Mouse (Mus musculus) cerebellum, postnatal 10 days (tissue): Measurements from ENCODE around the gene Fbrs.
"Not testable (repeated sequence)": the region's sequence is repeated elsewhere in the genome, so short reads cannot be mapped to it uniquely, and the experiment has no call there.

ENCODE experiments used
- DNase-seq, 2 experiments: peaks; one replicate each; pipeline ENCODE4 v3.0.0; 2021; ENCODE audit warnings: mixed read lengths in 2 of 2

The Fbrs gene

DNA sequence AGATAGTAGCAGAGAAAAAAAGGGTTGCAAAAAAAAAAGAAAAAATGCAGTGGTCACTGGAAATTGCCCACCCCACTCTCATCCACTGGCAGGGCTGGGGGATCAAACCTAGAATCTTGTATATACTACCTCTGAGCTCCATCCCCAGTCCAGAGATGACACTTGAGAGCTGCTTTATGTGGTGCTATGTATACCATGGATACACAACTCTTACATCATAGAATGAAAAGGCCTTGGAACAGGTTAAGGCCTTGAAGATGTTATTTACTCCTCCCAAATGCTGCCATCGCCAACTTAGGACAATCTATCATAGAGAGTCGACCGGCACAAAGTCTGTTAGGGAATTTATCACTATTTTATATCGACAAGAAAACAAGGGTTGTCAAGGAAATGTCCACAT is 2.1 kb upstream of the Fbrs start:
- DNase-seq = no peak

- DNase-seq = peak; percentile 100
Measured at GRCm38 (mm10) chr7:127477687-127478634, 1.0 kb upstream of the Fbrs start.

DNA sequence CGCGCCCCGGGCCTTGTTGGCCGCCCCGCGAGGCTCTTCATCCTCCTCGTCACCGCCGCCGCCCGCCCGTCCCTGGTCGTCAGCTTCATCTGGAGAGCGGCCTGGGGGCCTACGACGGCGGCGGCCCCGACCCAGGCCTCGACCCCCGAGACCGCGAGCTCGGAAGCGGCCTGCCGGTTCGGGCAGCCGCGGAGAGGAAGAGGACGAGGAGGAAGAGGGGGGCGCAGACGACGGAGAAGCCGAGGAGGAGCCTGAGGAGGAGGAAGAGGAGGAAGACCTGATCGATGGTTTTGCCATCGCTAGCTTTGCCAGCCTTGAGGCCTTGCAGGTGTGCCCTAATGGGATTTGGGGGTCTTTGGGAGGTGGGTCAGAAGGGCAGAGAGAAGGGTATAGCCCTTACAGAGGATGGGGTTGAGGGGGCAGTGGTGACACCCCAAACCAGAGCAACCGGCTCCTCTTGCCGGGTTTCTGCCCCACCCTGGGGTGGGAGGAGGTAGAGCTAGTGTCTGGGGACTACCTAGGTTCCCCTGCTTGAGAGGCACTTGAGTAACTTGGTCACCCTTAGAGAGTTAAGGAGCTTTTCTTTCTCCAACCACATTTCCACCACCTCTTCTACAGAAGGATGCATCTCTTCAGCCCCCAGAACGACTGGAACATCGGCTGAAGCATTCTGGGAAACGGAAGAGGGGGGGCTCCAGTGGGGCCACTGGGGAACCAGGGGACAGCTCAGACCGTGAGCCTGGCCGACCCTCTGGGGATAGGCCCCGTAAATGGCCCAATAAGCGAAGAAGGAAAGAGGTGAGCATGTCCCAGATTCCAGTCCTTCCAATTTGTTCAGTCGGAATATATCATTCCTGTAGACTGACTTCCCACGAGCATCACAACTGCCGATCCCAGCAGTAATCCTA is 573 bp downstream of the Fbrs start:
- peak; percentile 31 to 42 for DNase-seq

- no peak for DNase-seq
Measured at GRCm38 (mm10) chr7:127480321-127480720, 1.3 kb downstream of the Fbrs start.

DNA sequence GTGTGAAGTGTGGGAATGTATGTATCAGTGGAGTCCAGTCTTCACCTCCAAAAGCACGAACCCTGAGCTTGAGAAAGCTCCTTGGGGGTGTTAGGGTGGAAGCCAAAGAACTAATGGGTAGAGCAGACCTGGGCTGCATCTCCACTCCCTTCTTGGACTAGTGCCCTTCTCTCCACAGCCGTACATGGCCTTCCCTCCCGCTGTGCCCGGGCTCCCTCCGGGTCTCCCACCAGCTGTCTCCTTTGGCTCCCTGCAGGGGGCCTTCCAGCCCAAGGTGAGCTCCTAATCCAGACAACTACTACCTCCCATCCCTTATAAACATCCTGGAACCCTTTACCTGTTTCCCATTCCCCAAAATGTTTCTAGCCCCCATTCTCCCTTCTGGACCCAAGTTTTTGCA is 6.4 kb downstream of the Fbrs start:
- DNase-seq = peak; percentile 40 to 41

DNA sequence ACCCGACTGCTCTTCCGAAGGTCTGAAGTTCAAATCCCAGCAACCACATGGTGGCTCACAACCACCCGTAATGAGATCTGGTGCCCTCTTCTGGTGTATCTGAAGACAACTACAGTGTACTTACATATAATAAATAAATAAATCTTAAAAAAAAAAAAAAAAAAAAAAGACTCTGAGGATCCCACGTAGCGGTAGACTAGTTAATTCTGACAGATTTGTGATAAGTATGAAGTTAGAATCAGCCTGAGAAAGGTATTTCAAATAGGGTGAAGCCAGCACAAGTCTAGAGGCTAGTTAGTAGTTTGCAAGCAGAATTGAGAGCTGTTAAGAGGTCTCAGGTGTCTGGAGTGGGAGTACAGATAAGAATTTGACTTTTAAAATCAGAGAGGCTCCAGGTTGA is 9.4 kb downstream of the Fbrs start:
- not testable (repeated sequence) for DNase-seq

- DNase-seq = no peak
Measured at GRCm38 (mm10) chr7:127489982-127490381, 11.0 kb downstream of the Fbrs start.

DNA sequence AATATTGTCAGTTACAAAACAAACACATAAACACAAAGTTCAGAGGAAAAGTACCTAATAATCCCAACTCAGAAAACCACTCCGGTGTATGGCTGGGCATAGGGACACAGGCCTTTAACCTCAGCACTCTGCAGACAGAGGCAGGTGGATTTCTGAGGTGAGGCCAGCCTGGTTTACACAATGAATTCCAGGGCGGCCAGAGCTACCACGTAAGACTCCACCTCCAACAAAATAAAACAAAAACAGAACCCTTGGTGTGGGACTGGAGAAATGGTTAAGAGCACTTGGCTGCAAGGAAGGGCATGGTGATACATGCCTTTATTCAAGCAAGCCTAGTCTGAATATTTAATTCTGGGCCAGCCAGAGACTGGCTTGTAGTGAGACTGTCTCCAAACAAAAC is 12.8 kb downstream of the Fbrs start:
- DNase-seq = no peak

DNA sequence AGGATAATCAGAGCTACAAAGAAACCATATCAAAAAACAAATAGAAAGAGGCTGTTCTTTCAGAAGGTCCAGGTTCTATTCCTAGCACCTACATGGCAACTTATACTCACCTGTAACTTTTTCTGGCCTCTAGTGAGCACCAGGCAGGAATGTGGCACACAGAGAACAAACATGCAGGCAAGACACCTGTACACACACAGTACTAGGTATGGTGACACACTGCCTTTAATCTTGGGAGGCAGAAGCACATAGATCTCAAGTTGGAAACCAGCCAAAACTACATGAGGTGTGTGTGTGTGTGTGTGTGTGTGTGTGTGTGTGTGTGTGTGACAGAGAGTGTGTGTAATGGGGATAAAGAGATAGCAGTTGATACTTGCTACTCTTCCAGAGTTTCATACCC is 15.6 kb downstream of the Fbrs start:
- no peak for DNase-seq

- DNase-seq = no peak
Measured at GRCm38 (mm10) chr7:127497382-127497781, 18.4 kb downstream of the Fbrs start.

- DNase-seq = peak; percentile 75 to 76
Measured at GRCm38 (mm10) chr7:127498407-127498806, 19.4 kb downstream of the Fbrs start.

DNA sequence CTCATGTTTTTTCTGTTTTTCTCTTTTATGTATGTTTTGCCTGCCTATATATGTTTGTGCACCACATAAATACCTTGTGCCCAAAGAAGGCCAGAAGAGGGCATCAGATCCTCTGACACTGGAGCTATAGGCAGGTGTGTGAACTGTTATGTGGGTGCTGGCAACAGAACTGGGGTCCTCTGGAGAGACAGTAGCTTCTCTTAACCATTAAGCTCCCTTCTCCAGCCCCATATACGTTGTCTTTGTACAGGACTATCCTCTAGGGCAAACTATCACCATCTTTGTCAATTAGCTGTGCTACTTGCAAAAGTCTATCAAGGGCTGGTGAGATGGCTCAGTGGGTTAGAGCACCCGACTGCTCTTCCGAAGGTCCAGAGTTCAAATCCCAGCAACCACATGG is 29.3 kb downstream of the Fbrs start:
- DNase-seq = no peak

DNA sequence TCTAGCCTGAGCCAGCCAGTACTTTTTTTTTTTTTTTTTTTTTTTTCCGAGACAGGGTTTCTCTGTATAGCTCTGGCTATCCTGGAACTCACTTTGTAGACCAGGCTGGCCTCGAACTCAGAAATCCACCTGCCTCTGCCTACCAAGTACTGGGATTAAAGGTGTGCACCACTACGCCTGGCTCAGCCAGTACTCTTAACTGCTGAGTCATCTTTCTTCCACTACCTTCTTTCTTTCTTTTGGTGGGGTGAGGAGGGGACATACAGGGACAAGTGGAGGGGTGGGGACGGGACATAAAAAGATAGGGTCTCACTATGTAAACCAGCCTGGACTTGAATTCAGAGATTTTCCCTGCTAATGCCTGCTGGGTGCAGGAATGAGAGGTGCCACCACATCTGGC is 30.8 kb downstream of the Fbrs start:
- not testable (repeated sequence) for DNase-seq

- peak; percentile 26 to 42 for DNase-seq
Measured at GRCm38 (mm10) chr7:127511241-127511640, 32.2 kb downstream of the Fbrs start.

DNA sequence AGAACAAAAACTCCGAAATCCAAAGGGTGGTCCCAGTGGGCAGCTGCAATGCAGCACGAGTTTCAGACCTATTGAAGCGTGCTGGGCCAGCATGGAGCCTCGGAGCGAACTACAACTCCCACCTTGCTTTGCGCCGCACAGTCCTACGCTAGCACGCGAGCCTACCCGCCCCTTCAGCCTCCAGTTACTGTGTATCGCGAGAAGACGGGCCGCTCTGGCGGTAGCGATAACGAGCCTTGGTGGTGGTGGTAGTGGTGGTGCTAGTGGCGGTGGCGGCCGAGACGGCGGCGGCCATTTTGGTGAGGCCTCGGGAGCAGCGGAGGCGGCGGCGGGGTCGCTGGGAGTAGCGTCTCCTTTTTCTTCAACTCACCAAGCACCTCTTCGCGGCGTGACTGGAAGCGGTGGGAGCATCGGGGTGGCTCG is 32.8 kb downstream of the Fbrs start, which contains the start of gene Srcap:
Srcap (plus strand) TSS at position 176 of the 423 bp plus-strand sequence.
- peak; percentile 97 to 98 for DNase-seq

DNA sequence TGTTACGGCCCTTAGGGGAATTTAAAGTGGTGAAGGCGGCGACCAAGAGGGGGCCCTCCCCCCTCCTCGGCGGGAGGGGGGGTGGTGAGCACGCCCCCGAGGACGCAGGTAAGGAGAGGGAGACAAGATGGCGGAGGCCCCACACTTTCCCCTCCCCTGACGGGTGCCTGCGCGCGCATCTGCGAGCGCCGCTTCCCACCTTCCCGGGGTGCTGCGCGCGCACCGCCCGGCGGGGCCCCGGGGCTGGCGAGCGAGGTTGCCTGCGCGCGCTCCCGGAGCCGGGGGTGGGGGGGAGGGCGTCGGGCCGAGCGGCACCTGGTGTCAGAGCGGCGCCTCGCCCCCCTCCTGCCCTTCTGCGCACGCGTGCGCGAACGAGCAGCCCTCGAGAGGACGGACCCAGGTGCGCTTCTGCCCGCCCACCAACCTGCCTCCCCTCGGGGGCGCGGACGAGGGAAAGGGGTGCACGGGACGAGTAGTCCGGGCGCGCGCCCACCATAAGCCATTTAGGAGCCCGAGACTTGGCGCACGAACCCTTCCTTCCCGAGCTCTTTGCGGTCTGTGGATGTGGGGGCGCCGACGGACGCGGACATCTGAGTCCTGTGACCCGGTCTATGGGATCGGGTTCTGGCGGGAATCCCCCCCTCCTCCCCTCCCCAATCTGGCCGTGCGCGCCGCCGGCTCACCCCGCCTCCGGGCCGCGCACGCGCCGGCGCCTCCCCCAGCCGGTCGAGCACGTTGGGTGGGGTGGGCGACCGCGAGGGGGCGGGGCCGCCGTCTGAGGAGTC is 33.4 kb downstream of the Fbrs start:
- DNase-seq = peak; percentile 96 to 97

DNA sequence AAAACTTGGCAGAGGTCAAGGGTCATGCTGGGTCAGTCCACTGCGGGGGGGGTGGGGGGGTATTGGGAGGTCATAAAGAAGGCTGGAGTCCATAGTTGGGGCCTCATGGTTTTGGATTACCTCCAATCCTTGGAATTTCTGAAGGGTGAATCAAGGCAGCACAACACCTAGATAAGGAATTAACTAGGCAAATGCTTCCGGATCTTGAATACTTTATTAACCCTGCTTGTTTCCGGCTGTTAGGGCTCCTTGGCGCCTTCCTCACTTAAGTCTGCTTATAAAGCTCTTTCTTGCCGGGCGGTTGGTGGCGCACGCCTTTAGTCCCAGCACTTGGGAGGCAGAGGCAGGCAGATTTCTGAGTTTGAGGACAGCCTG is 34.0 kb downstream of the Fbrs start:
- peak in 1 of 2 experiments; percentile 20 for DNase-seq

DNA sequence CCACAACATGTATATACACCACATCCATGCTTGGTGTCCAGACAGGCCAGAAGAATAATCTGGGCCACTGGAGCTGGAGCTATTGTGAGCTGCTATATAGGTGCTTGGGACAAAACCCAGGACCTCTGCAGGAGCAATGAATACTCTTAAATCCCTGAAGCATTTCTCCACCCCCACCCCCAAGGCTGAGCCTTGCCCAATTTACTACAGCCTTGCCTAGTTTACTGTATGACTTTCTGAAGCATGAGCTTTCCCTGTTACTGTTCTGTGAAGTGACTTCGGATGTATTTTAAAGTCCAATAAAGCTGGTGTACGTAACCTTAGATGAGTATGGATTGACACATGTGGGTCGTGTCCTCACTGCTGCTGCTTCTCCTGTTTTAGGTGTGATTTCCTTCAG is 34.8 kb downstream of the Fbrs start:
- no peak for DNase-seq

DNA sequence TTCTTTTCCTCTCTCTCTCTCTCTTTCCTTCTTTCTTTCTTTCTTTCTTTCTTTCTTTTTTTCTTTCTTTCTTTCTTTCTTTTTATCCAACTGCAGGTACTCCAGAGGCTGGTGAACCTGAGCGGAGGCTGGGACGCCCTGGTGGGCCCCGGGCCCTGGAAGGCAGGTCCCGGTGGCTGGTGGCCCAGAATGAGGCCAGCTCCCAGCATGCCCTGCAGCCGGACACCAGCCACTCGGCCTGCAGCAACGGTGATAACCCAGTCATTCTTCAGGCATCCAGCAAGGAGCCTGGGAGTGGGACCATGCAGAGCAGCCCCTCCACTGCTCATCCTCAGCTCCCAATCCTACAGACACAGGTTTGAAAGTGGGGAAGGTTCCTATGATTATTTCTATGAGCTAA is 36.8 kb downstream of the Fbrs start:
- DNase-seq = peak; percentile 21 to 28

GRCm38 (mm10) chr7:127516344-127516743 is 37.3 kb downstream of the Fbrs start:
- DNase-seq = no peak

GRCm38 (mm10) chr7:127519284-127519683 is 40.3 kb downstream of the Fbrs start, which contains the start of gene Gm42715:
TSS of gene Gm42715 (plus strand) at chr7:127519584.
- DNase-seq = no peak
